Mouse (Mus musculus) heart, adult 2 months (tissue): ENCODE results near the gene Rnaseh2b. TPM values are rescaled to one million over a fixed set of nuclear protein-coding genes. Genes with fewer than 3 reads are reported as not detected.

Experiments
- DNase-seq, 2 experiments: peaks; one replicate each; pipeline ENCODE4 v3.0.0; 2021
- H3K27ac ChIP-seq: fragments of 200-600 bp; 2 replicates; pipeline ENCODE4 v1.8.1; 2022
- H3K27me3 ChIP-seq: fragments of 200-500 bp; 2 replicates; pipeline ENCODE4 v1.6.1; 2012; ENCODE audit warnings: mild to moderate bottlenecking, low read length, inconsistent platforms, mixed read lengths; ENCODE audit not compliant: control insufficient read depth, insufficient read depth
- H3K36me3 ChIP-seq: fragments of 200-500 bp; 2 replicates; pipeline ENCODE4 v1.6.1; 2012; ENCODE audit warnings: low read length, inconsistent platforms; ENCODE audit not compliant: control insufficient read depth, insufficient read depth
- H3K4me1 ChIP-seq: fragments of 200-500 bp; 2 replicates; pipeline ENCODE4 v1.6.1; 2011; ENCODE audit warnings: low read length; ENCODE audit not compliant: control insufficient read depth, insufficient read depth
- H3K4me3 ChIP-seq: fragments of 200-600 bp; 2 replicates; pipeline ENCODE4 v1.8.1; 2022
- H3K79me2 ChIP-seq: fragments of 200-500 bp; replicated peaks from 2 replicates; pipeline ENCODE4 v1.6.1; 2012; ENCODE audit warnings: mild to moderate bottlenecking, inconsistent platforms, low read length, moderate library complexity, mixed read lengths; ENCODE audit not compliant: control insufficient read depth, insufficient read depth
- H3K9ac ChIP-seq: fragments of 200-500 bp; 2 replicates; pipeline ENCODE4 v1.6.1; 2012; ENCODE audit warnings: low read depth, mild to moderate bottlenecking, control low read depth, inconsistent platforms, low read length, mixed read lengths
- CTCF ChIP-seq: fragments of 200-600 bp; IDR thresholded peaks from 2 replicates; pipeline ENCODE4 v1.8.1; 2022; ENCODE audit warnings: antibody characterized with exemption, mild to moderate bottlenecking, moderate library complexity
- EP300 ChIP-seq: fragments of 200-500 bp; IDR thresholded peaks from 2 replicates; pipeline ENCODE4 v1.6.1; 2011; ENCODE audit warnings: low read depth, low read length, control low read depth; ENCODE audit not compliant: insufficient read depth
- POLR2A ChIP-seq: fragments of 200-500 bp; IDR thresholded peaks from 2 replicates; pipeline ENCODE4 v1.6.1; 2011; ENCODE audit warnings: mild to moderate bottlenecking, low read depth, low read length, control low read depth; ENCODE audit not compliant: insufficient read depth
- WGBS: fragments of 180-500 bp; shearing (Covaris S2); methylation state at CpG from one replicate; pipeline ENCODE4 v1.1.7; 2018; 5-methylcytosine and 5-hydroxymethylcytosine counted together
- intact Hi-C: fragments of 180-260 bp; cut with DNase I; formaldehyde crosslinking; loops from one replicate; pipeline ENCODE4 v1.15.1; 2025
- polyA plus RNA-seq: library from polyadenylated mRNA; depleted of rRNA; stranded (reverse); fragments of >200 nt; gene quantifications from 2 replicates; pipeline ENCODE4 v1.2.3, GENCODE M21; 2012
- total RNA-seq, 2 experiments: library from RNA; stranded (reverse); gene quantifications; 2 replicates each; pipeline ENCODE4 v1.2.3; 2021

The Rnaseh2b gene
- total and polyA plus RNA-seq, 3 experiments: 3.3 to 9.8 (median 9.3) TPM

DNA sequence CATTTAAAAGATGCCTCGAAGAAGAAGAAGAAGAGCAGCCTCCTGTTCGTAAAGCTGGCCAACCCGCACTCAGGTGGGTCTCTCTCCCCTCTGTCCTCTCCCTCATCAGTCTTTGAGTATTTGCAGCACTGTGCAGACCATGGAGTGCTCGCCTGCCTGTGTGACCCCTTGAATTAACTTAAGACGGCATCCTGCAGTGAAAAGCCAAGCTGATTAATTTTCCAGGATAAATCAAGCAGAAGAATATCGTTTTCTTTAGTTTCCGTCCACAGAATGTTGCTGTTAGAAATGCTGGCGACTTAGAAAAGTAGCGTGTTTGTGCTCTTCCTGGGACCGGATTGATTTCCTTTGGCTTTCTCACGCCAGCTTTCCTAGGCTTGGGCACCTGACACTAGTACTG, 54.2 kb downstream of the Rnaseh2b start:
- H3K27me3 ChIP-seq: no peaks in the 10 kb centered on the region
- peak overlapping the region; percentile 42; the same call in 1 of the 2 replicates for H3K27ac ChIP-seq
- H3K36me3 ChIP-seq: no peaks in the 10 kb centered on the region
- WGBS: 80% methylated on average over 11 of the region's 11 CpGs
- H3K4me3 ChIP-seq: no peak overlapping the region
- peaks cover 9% of the 10 kb centered on the region for H3K4me1 ChIP-seq
- H3K79me2 ChIP-seq: no peaks in the 10 kb centered on the region
- DNase-seq: no peak
- no peak for TF ChIP-seq POLR2A
- no peak for TF ChIP-seq EP300
- TF ChIP-seq CTCF: no peak
- H3K9ac ChIP-seq: no peak overlapping the region
- intact Hi-C loops: no loop called here

DNA sequence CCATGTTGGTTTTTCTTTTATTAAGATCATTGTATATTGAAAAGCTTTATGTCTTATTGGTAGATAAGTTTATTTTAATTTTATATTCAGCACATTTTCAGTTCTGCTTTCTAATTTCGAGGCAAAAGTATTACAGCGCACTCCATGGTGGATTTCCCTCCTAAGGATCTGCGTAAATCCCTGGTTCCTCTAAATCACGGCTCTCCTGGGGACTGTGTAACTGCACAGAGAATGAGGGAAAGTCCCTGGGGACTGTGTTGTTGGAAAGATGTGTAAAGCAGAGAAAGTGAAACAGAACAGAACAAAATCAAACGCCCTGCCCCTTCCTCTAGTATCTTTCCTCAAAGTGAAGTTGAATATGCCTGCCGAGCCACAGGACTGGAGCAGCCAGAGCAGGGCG, 54.7 kb downstream of the Rnaseh2b start:
- no peaks in the 10 kb centered on the region for H3K36me3 ChIP-seq
- peak in 1 of 2 experiments; percentile 21 for DNase-seq
- peaks cover 6% of the 10 kb centered on the region for H3K4me1 ChIP-seq
- WGBS: 63% methylated on average over 7 of the region's 7 CpGs
- H3K27me3 ChIP-seq: no peaks in the 10 kb centered on the region
- H3K79me2 ChIP-seq: no peaks in the 10 kb centered on the region
- intact Hi-C loops: no loop called here
- no peak overlapping the region for H3K4me3 ChIP-seq
- TF ChIP-seq POLR2A (no peak), CTCF (no peak), EP300 (no peak)
- no peak overlapping the region for H3K9ac ChIP-seq
- peak overlapping the region; percentile 42 for H3K27ac ChIP-seq

DNA sequence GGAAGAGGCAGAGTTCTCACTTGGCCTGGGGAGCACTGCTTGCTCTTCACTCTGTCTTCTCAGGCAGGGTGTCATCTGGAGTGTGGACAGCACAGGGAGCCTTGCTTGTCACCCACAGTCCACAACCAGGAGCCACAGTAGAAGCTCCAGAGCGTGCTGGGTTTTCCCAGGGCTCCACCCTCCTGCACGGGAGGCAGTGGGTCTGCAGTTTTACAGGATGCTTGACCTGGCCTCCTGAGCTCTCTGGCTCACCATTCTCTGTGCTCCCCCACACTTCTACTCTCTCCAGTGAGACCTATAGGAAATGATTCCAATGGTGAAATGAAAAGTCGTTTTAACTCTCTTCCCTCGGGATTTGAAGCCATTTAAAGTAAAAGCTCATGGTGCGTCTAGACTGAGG, 57.4 kb downstream of the Rnaseh2b start:
- 50% methylated on average over 5 of the region's 5 CpGs for WGBS

DNA sequence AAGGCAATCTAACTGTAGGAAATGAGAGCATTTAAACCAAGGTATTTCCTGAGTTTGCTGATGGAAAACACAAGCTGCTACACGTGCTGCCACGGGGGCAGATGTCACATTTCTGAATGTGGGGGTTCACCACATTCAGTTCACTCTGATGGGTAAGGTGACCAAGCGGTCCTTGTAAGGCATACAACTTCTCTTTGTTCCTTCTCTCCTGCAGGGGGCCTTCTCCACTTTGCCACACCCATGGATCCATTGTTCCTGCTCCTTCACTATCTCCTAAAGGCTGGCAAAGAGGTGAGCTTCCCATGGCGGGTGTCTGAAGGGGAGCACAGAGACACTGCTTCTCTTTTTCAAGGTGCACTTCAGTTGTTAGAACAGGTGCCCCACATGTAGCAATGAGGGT, 57.8 kb downstream of the Rnaseh2b start:
- H3K4me3 ChIP-seq: no peak overlapping the region
- TF ChIP-seq EP300 (no peak), POLR2A (no peak), CTCF (no peak)
- no peaks in the 10 kb centered on the region for H3K36me3 ChIP-seq
- intact Hi-C loops: no loop called here
- WGBS: 61% methylated on average over 4 of the region's 4 CpGs
- DNase-seq: no peak
- no peaks in the 10 kb centered on the region for H3K27me3 ChIP-seq
- no peak overlapping the region for H3K9ac ChIP-seq
- H3K4me1 ChIP-seq: peaks cover 5% of the 10 kb centered on the region
- no peaks in the 10 kb centered on the region for H3K79me2 ChIP-seq
- no peak overlapping the region for H3K27ac ChIP-seq

More for the DNA sequence above, 57.4 kb downstream of the Rnaseh2b start:
- Histone ChIP-seq H3K4me1 (peaks cover 5% of the 10 kb centered on the region), H3K36me3 (no peaks in the 10 kb centered on the region), H3K27ac (no peak overlapping the region), H3K4me3 (no peak overlapping the region), H3K79me2 (no peaks in the 10 kb centered on the region), H3K9ac (no peak overlapping the region), H3K27me3 (no peaks in the 10 kb centered on the region)
- DNase-seq: no peak
- TF ChIP-seq EP300 (no peak), CTCF (no peak), POLR2A (no peak)
- intact Hi-C loops: no loop called here

DNA sequence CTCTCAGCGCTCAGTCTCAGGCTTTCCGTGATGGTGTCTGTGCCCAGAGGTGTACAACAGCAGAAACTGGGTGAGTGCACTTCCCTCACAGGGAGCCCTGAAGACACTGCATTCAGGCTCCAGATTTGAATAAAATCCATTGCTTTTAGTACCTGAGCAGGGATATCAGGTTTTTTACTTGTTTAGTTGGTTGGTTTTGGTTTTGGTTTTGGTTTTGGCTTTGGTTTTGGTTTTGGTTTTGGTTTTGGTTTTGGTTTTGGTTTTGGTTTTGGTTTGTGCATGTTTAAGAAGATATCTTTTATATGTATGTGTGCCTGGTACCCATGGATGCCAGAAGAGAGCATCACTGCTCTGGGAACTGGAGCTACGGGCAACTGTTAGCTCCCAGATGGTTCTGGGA, 58.5 kb downstream of the Rnaseh2b start:
- Histone ChIP-seq H3K79me2 (no peaks in the 10 kb centered on the region), H3K36me3 (no peaks in the 10 kb centered on the region), H3K27ac (no peak overlapping the region), H3K9ac (no peak overlapping the region), H3K4me1 (peaks cover 5% of the 10 kb centered on the region), H3K4me3 (no peak overlapping the region), H3K27me3 (no peaks in the 10 kb centered on the region)
- intact Hi-C loops: no loop called here
- TF ChIP-seq CTCF (no peak), EP300 (no peak), POLR2A (no peak)
- DNase-seq: no peak
- WGBS: 96% methylated on average over 3 of the region's 3 CpGs

DNA sequence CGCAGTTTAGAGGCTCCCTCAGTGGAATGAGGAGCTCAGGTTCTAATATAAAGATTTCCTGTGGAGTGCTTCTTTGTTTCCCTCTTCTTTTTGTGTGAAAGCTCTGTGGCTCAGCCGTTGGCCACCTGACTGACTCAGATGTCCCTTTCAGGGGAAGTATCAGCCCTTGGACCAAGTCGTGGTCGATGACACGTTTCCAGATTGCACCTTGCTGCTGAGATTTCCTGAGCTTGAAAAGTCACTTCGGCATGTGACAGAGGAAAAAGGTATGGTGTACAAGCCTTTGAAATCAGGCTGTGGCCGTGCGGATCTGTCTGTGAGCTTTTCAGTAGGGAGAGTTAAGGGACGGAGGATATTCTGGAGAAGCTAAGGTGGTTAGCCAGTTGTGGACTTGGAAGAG, 61.0 kb downstream of the Rnaseh2b start:
- Histone ChIP-seq H3K9ac (no peak overlapping the region), H3K4me1 (peaks cover 3% of the 10 kb centered on the region), H3K27ac (no peak overlapping the region), H3K79me2 (no peaks in the 10 kb centered on the region), H3K4me3 (no peak overlapping the region), H3K36me3 (no peaks in the 10 kb centered on the region; the same call in 1 of the 2 replicates), H3K27me3 (no peaks in the 10 kb centered on the region)
- WGBS: 82% methylated on average over 9 of the region's 9 CpGs
- TF ChIP-seq POLR2A (no peak), EP300 (no peak), CTCF (no peak)
- intact Hi-C loops: loop anchor here (1.0 kb wide), 1 partner anchor 35 kb away; no protein-coding TSS in a partner anchor
- DNase-seq: no peak
